Mouse (Mus musculus) liver, postnatal 0 days (tissue): ENCODE data around the gene Zfp790. TPM values are rescaled to one million over a fixed set of nuclear protein-coding genes. Genes with fewer than 3 reads are reported as not detected.

Experiments
- ATAC-seq: fragments of 200-750 bp; cut with Nextera tagmentation; 2 replicates; pipeline ENCODE4 v1.8.0; 2017; ENCODE audit warnings: mild to moderate bottlenecking, moderate library complexity
- DNase-seq: peaks from one replicate; pipeline ENCODE4 v3.0.0-alpha.2; 2016
- H3K27ac ChIP-seq: fragments of 300-500 bp; sonication (generic); 2 replicates; pipeline ENCODE4 v1.5.1; 2014; ENCODE audit warnings: antibody characterized with exemption, moderate library complexity, mild to moderate bottlenecking, low read depth
- H3K27me3 ChIP-seq: fragments of 300-500 bp; sonication (generic); 2 replicates; pipeline ENCODE4 v1.6.1; 2014; ENCODE audit warnings: low read length, control low read depth, mixed read lengths; ENCODE audit not compliant: insufficient read depth
- H3K36me3 ChIP-seq: fragments of 300-500 bp; sonication (generic); replicated peaks from 2 replicates; pipeline ENCODE4 v1.6.1; 2014; ENCODE audit warnings: mild to moderate bottlenecking, control low read depth, low read length, moderate library complexity, mixed read lengths; ENCODE audit not compliant: insufficient read depth
- H3K4me1 ChIP-seq: fragments of 300-500 bp; sonication (generic); 2 replicates; pipeline ENCODE4 v1.6.1; 2014; ENCODE audit warnings: antibody characterized with exemption, mild to moderate bottlenecking, control low read depth; ENCODE audit not compliant: insufficient read depth
- H3K4me2 ChIP-seq: fragments of 300-500 bp; sonication (generic); 2 replicates; pipeline ENCODE4 v1.6.1; 2014; ENCODE audit warnings: low read depth, mild to moderate bottlenecking, low read length, moderate library complexity, mixed read lengths
- H3K4me3 ChIP-seq: fragments of 300-500 bp; sonication (generic); 2 replicates; pipeline ENCODE4 v1.5.1; 2014; ENCODE audit warnings: low read depth, low read length
- H3K9ac ChIP-seq: fragments of 300-500 bp; sonication (generic); replicated peaks from 2 replicates; pipeline ENCODE4 v1.6.1; 2014; ENCODE audit warnings: mild to moderate bottlenecking, moderate library complexity
- H3K9me3 ChIP-seq: fragments of 300-500 bp; sonication (generic); 2 replicates; pipeline ENCODE4 v1.6.1; 2016; ENCODE audit warnings: mild to moderate bottlenecking, control low read depth, low read length, mixed read lengths
- CTCF ChIP-seq: sonication (generic); IDR thresholded peaks from 2 replicates; pipeline ENCODE4 v1.5.1; 2016; ENCODE audit warnings: antibody characterized with exemption, low read depth
- EP300 ChIP-seq: IDR thresholded peaks from 2 replicates; pipeline ENCODE4 v1.6.1; 2016; ENCODE audit warnings: antibody characterized with exemption, low read depth, mild to moderate bottlenecking
- WGBS: fragments of 180-500 bp; shearing (Covaris S2); extraction: QIAGEN DNeasy Blood & Tissue Kit; methylation state at CpG from one replicate; pipeline ENCODE4 v1.1.7; 2014; ENCODE audit not compliant: insufficient replicate concordance; 5-methylcytosine and 5-hydroxymethylcytosine counted together
- polyA plus RNA-seq: library from polyadenylated mRNA; unstranded; fragments of >200 nt; fragmentation: Nextera tagmentation; extraction: Ambion mirVana; gene quantifications from 2 replicates; pipeline ENCODE4 v1.2.1, GENCODE M21; 2015

The Zfp790 gene
- polyA plus RNA-seq, 1 experiment from 2014 or later, result 2.5 TPM

DNA sequence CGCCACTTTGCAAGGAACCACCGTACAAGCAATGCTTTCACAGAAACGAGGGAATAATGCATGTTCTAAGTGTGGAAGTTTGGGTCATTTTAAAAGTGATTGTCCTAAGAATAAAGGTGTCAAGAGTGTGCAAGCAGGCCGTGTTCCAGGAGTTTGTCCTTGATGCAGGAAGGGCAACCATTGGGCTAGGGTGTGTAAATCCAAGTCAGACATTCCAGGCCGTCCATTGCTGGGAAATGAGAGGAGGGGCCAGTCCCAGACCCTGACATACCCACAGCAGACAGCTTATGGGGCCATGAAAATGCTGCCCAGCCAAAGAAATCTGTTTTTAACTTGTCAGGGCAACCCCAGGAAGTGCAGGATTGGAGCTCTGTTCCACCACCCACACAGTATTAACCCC is 8.9 kb upstream of the Zfp790 start:
- whole genome bisulfite sequencing, result 79% methylated on average over 5 of the region's 5 CpGs
- no peak overlapping the region for H3K4me2 ChIP-seq

DNA sequence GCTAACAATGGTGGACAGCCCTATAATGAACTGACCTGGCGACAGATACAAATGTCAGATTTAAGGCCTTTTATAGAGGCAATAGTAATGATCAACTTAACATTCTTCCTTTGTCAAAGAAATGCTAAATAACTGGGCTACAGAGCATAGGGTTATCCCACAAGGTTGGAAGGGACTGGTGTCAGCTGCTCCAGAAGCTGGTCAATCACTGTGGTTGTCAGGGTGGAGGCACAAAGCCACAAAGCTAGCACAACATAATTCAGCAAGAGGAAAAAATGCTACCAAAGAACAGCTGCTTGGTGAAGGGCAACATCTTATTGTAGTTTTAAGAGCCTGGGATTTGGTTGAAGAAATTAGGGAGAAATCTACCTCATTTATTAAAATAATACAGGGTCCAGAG is 3.7 kb upstream of the Zfp790 start:
- H3K9me3 ChIP-seq, result no peaks in the 10 kb centered on the region
- peaks cover 26% of the 10 kb centered on the region for H3K4me1 ChIP-seq
- DNase-seq (no peak), ATAC-seq (no peak)
- H3K4me2 ChIP-seq, result no peak overlapping the region
- no peaks in the 10 kb centered on the region for H3K27me3 ChIP-seq
- no peak overlapping the region for H3K27ac ChIP-seq
- no peak overlapping the region for H3K9ac ChIP-seq
- 85% methylated on average over 1 of the region's 1 CpGs for WGBS
- TF ChIP-seq EP300, result no peak
- no peak for TF ChIP-seq CTCF
- H3K36me3 ChIP-seq, result no peaks in the 10 kb centered on the region
- no peak overlapping the region for H3K4me3 ChIP-seq

More for the DNA sequence above, 8.9 kb upstream of the Zfp790 start:
- Histone ChIP-seq H3K27me3 (no peaks in the 10 kb centered on the region), H3K9me3 (no peaks in the 10 kb centered on the region), H3K36me3 (no peaks in the 10 kb centered on the region), H3K9ac (no peak overlapping the region), H3K4me1 (no peaks in the 10 kb centered on the region), H3K27ac (no peak overlapping the region), H3K4me3 (no peak overlapping the region)
- DNase-seq, result no peak
- ATAC-seq, result no peak
- TF ChIP-seq EP300 (no peak), CTCF (no peak)

DNA sequence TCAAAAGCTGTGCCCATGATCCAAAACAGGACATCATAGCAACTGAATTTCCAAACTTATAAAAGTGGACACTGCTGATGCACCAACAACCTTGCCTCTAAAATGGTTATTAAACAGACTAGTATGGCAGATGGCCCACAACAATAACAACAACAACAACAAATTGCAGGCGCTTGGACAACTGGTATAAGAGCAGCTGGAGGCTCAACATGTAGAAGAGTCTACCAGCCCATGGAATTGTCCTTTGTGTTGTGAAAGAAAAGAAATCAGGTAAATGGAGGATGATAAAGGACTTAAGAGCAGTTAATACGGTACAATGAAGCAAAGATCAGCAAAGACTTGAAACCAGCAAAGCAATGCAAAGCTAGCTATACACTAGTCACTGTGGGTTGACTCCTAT is 1.5 kb upstream of the Zfp790 start:
- H3K4me1 ChIP-seq, result peaks cover 33% of the 10 kb centered on the region
- DNase-seq (no peak), ATAC-seq (no peak)
- 0 out of 2 replicates have a peak overlapping the region, but pooled peaks have one; percentile 98 for H3K4me2 ChIP-seq
- TF ChIP-seq EP300, result no peak
- no peak for TF ChIP-seq CTCF
- no peaks in the 10 kb centered on the region for H3K36me3 ChIP-seq
- H3K4me3 ChIP-seq, result no peak overlapping the region
- WGBS, result 78% methylated on average over 2 of the region's 2 CpGs
- H3K27me3 ChIP-seq, result no peaks in the 10 kb centered on the region
- no peaks in the 10 kb centered on the region for H3K9me3 ChIP-seq
- H3K27ac ChIP-seq, result no peak overlapping the region
- H3K9ac ChIP-seq, result no peak overlapping the region

DNA sequence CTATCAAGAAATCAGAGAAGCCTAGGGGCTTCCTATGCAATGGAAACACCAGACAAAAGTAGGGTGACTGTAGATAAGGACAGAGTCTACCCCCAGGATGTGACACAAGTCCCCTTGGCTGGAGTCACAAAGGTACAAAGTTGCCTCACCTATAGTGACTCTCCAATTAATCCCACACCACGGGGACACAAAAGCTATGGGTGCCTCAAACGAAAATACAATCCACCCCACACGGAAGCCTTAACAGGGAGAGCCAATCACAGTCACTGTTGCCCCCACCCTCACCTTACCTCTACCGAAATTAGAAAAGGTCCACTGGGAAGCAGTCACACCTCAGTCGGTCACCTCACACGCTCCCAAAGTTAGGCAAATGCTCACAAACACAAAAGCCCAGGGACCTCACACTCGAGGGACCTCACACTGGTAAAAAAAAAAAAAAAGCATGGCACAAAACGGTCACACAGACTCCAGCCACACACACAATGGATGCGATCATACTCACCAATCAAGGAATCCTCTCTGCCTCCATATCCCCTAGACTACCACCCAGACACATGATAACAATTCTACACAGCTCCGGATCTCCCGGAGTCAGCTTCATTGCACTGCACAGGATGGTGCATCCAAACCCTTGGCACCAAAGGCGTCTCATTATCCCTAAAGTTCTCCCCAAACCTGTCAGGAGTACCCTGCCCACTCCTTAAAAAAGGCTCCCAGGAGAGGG is 691 bp upstream of the Zfp790 start:
- DNase-seq (no peak), ATAC-seq (peak; percentile 11)
- H3K9ac ChIP-seq, result peak overlapping the region; percentile 69
- WGBS, result 3% methylated on average over 12 of the region's 12 CpGs
- no peaks in the 10 kb centered on the region for H3K27me3 ChIP-seq
- peak overlapping the region; percentile 85 for H3K27ac ChIP-seq
- H3K4me3 ChIP-seq, result peak overlapping the region; percentile 75
- H3K4me1 ChIP-seq, result peaks cover 36% of the 10 kb centered on the region
- H3K9me3 ChIP-seq, result no peaks in the 10 kb centered on the region
- H3K4me2 ChIP-seq, result peak overlapping the region; percentile 98
- TF ChIP-seq EP300, result no peak
- no peak for TF ChIP-seq CTCF
- H3K36me3 ChIP-seq, result no peaks in the 10 kb centered on the region

DNA sequence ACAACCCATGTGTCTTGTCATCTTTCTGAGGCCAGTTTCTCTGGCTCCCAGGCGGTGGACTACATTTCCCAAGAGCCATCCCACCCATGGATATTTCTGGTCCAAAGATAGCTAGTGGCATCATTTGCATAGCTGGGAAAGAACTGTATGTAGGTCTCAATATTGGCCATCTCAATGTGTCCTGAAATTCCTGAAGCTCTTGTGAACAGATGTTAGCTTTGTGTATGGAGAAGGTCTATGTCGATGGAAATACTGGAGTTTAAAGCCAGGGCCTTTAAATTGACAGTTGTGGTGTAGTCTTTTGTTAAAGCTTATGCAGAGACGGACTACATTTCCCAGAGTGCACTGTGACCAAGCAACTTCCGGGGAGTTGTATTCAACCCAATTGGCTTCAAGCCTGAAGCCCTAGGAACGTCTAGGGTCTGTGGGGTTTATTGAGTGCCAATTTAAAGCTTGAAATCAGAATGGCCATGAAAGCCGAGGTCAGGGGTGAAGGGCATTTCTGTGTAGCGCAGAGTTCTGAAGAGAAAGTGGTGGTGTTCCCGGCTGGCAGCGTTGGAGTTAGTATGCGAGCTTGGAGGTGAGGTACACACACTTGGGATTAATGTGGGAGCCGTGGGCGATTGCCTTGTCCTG is 2.8 kb downstream of the Zfp790 start:
- peak overlapping the region; percentile 53 for H3K9ac ChIP-seq
- H3K36me3 ChIP-seq, result peaks cover 5% of the 10 kb centered on the region
- peak overlapping the region; percentile 67 for H3K27ac ChIP-seq
- 4% methylated on average over 12 of the region's 12 CpGs for WGBS
- TF ChIP-seq EP300 (no peak), CTCF (no peak)
- H3K9me3 ChIP-seq, result no peaks in the 10 kb centered on the region
- peak overlapping the region; percentile 58 for H3K4me3 ChIP-seq
- ATAC-seq (peak; percentile 55), DNase-seq (peak; percentile 78)
- no peaks in the 10 kb centered on the region for H3K27me3 ChIP-seq
- H3K4me1 ChIP-seq, result peaks cover 32% of the 10 kb centered on the region
- peak overlapping the region; percentile 68 for H3K4me2 ChIP-seq

DNA sequence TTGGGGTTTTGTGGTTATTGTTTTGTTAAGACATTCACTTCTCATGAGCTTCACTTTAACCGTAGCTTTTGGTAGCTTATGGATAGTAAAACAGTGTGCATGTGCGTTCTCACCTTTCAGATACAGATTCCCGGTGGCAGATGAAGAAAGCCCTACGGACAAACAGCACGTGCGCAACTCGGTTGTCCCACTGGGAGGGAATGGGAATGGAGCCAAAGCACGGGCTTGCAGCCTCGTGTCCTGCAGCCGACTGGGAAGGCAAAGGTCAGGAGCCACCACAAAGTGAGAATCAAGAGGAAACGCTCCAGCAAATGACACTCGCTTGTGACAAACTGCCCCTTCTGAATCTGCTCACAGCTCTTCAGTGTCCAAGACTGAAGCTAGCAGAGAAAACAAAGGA is 12.1 kb downstream of the Zfp790 start:
- H3K4me2 ChIP-seq, result no peak overlapping the region
- no peak for TF ChIP-seq EP300
- TF ChIP-seq CTCF, result no peak

More for the DNA sequence above, 12.1 kb downstream of the Zfp790 start:
- Histone ChIP-seq H3K36me3 (peaks cover 55% of the 10 kb centered on the region), H3K9me3 (peaks cover 22% of the 10 kb centered on the region), H3K9ac (no peak overlapping the region), H3K27ac (no peak overlapping the region), H3K4me1 (no peaks in the 10 kb centered on the region), H3K27me3 (no peaks in the 10 kb centered on the region), H3K4me3 (no peak overlapping the region)
- DNase-seq (no peak), ATAC-seq (no peak)
- WGBS, result 82% methylated on average over 12 of the region's 12 CpGs
